8 mouse cellular contexts compared by ENCODE assay signal in the genomic region with DNA sequence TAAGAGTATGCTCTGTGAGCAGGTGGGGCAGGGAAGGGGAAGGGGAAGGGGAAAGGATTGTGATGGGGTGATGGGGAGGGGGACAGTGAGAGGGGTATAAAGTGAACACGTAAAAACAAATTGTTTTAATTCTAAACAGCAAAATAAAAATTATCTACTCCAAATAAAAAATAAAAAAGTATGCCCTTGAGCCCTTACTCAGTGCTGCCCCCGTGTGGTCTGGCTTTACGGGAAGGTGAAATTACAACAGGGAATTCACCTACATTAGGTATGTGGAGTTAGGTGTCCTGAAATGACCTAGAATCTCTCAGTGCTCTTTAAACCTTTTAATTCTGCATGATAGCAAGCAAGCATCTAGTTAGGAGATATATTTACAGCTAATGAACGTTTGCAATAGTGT.
DNase-seq lines count a peak whose midpoint lies in the region; ATAC-seq and TF ChIP-seq lines count a peak whose summit lies in the region.

No protein-coding gene starts in this region.

- H3K4me3 ChIP-seq in gastrocnemius, adult 2 months: no peak overlapping the region
- no peak overlapping the region for H3K4me3 ChIP-seq in forebrain, embryonic 12.5 days (replicated peaks)

- 0 out of 2 replicates have a peak, but pooled peaks cover 4% of the 10 kb centered on the region for H3K36me3 ChIP-seq in forebrain, embryonic 12.5 days (replicated peaks)

- no peaks in the 10 kb centered on the region for H3K27me3 ChIP-seq in forebrain, embryonic 12.5 days

- no peak overlapping the region for H3K9ac ChIP-seq in forebrain, embryonic 12.5 days

- no peak overlapping the region; the same call in 1 of the 2 replicates for H3K27ac ChIP-seq in gastrocnemius, adult 2 months
- no peak overlapping the region for H3K27ac ChIP-seq in forebrain, embryonic 12.5 days

- ATAC-seq in erythroblast, adult 5-6 weeks (replicated peaks; ENCODE audit: low FRiP score, poor library complexity, severe bottlenecking): no peak
- ATAC-seq in forebrain, embryonic 12.5 days (ENCODE audit: low FRiP score): no peak

- no peaks in the 10 kb centered on the region for H3K4me1 ChIP-seq in forebrain, embryonic 12.5 days

- no peak for DNase-seq in gastrocnemius, adult 2 months
- no peak for DNase-seq in gastrocnemius, postnatal 4 days (ENCODE audit: low spot score in 2 of 2)
- peak; percentile 26 for DNase-seq in ovary, postnatal 36 days (ENCODE audit: low spot score)
- DNase-seq in ovary, postnatal 10 days (ENCODE audit: low spot score): no peak
- DNase-seq in brain, embryonic 14.5 days (ENCODE audit: low read depth): no peak
- DNase-seq in lung, adult 18-20 months: peak; percentile 23 to 29

- TF ChIP-seq CTCF in gastrocnemius, adult 2 months (IDR thresholded peaks at IDR 0.05): peak; percentile 77
- TF ChIP-seq CTCF in brain, embryonic 14.5 days (IDR thresholded peaks at IDR 0.05; ENCODE audit: borderline replicate concordance, extremely low read depth, insufficient read depth, insufficient read length): peak; percentile 59; the same call in 1 of the 2 replicates

- no peak overlapping the region for H3K4me2 ChIP-seq in forebrain, embryonic 12.5 days

- TF ChIP-seq POLR2A in brain, embryonic 14.5 days (IDR thresholded peaks at IDR 0.05; ENCODE audit: borderline replicate concordance, extremely low read depth, insufficient read depth, insufficient read length, poor library complexity, severe bottlenecking): no peak

- no peaks in the 10 kb centered on the region for H3K9me3 ChIP-seq in forebrain, embryonic 12.5 days

- intact Hi-C loops in gastrocnemius, adult 2 months (cut with DNase I): no loop called here

- WGBS in forebrain, embryonic 12.5 days: 48% methylated on average over 4 of the region's 4 CpGs

Comparison
In these comparisons a context has a peak if more than half of its experiments do, and no peak if none do; other contexts are left out.
1. DNase-seq: peak in ovary, postnatal 36 days (single experiment) and lung, adult 18-20 months (2 of 2); none in gastrocnemius, adult 2 months (single experiment), gastrocnemius, postnatal 4 days (0 of 2), ovary, postnatal 10 days (single experiment) and brain, embryonic 14.5 days (single experiment).